Mouse (Mus musculus): ENCODE measurements around the gene Rraga. TPM values are rescaled to one million over a fixed set of nuclear protein-coding genes. Genes with fewer than 3 reads are reported as not detected.

Rraga gene
- 100 to 1,000 TPM; 110 to 118 TPM for total RNA-seq (2021)
- long read RNA-seq, experiment 1, transcript Rraga-201 (1 exons, 1,618 nt), result major isoform, 108 of 109 reads
- long read RNA-seq, experiment 1, partial matches to known transcripts, result 0 of 109 reads
- long read RNA-seq, experiment 1, other reads (novel, unspliced or antisense), result 1 of 109 reads
- long read RNA-seq, experiment 2, transcript Rraga-201 (1 exons, 1,618 nt), result major isoform, 52 of 52 reads
- long read RNA-seq, experiment 2, partial matches to known transcripts, result 0 of 52 reads
- long read RNA-seq, experiment 2, other reads (novel, unspliced or antisense), result 0 of 52 reads

DNA sequence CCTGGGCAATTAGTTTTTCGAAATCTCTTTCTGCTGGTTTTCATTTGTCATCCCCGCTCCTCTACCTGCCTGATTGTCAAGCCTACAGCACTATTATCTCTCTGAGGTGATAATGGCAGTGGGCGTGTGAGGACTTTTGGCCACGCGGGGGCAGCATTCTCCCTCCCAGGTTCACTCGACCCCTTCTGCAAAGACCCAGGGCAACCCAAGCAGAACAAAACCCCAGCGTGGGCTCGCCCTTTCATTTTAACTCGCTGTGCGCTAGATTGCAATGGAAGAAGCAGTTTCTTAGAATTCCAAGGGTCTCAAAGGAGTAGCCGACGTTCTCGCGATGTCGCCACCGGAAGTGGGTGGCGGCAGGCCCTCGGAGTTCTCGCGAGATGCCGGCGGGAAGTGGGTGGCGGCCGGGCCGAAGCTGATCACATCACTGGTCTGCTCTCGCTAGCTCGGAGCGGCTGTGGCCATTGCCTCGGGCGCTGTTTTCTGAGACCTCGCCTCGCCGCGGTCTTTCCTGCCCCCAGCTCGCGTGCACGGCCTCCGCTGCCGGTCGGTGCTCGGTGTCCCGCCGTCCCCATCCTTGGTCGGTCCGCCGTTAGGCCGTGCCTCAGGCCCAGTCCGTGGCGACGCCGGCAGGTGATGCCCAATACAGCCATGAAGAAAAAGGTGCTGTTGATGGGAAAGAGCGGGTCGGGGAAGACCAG is at the start of gene Rraga:
TSS of gene Rraga (plus strand) at position 386 of the 701 bp plus-strand sequence.
- peak; percentile 97 for DNase-seq

DNA sequence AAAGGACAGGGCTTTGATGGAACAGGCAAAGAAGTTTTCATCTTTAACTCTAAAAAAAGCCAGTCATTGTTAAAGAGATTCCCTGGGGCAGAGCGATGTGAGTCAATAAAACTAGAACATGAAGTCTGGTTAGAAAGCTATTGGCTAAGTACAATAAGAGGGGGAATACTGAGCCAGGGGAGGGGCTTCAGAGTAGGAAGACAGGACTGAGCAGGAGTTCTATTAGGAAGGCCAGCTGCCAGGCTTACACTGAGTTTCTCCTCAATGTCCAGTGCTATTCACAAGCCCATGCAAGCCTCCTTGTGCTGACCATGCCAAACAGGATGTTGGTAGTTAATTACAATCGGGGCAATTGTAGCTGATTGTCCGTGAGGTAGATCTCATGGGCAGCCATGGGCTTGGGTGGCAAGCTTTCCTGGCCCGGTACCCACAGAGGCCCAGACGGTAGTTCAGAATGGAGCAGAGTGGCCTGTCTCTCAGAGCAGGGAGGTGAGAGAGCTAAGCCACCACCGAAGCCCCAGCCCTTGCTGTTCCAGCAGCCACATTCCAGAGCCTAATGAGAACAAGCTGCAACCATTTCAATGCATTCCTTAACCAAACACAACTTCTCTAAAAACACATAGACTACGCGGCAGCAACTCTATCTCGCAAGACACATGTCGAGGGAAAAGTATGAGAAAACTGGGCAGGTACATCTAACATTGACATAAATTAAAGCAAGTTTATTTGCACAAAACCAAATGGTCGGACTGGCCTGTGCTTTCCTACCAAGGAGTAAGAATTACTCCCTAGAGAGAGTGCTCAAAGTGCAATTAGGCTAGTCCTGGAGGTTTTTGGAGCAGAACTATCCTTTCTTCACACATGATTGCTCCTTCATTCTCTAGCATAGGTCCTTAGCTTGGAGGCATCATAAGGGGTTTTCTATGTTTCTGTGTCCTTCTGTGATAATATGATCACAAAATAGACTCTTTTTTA is 48.0 kb upstream of the Rraga start:
- DNase-seq, result no peak

- DNase-seq, result no peak
Measured at GRCm38 (mm10) chr4:86529161-86529560, 46.3 kb upstream of the Rraga start.

GRCm38 (mm10) chr4:86533406-86534090 is 41.9 kb upstream of the Rraga start:
- DNase-seq, result no peak

DNA sequence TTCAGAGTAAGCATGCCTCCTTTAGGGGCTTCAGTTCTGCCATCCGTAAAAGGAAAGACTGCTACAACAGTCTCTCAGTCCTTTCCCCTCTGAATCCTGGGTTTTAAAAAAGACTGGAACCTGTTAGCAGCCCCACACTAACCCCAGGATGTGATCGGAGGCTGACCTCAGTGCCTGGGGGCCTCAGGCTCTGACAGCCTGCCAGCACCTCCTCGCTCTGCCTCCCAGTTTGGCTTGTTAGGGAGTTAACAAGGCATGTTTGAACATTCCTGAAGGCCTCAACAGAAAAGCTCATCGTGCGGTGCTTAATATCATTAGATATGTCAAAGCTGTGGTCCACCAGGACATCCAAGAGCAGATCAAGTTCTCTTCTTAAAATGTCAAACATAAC is 41.4 kb upstream of the Rraga start:
- DNase-seq, result no peak

DNA sequence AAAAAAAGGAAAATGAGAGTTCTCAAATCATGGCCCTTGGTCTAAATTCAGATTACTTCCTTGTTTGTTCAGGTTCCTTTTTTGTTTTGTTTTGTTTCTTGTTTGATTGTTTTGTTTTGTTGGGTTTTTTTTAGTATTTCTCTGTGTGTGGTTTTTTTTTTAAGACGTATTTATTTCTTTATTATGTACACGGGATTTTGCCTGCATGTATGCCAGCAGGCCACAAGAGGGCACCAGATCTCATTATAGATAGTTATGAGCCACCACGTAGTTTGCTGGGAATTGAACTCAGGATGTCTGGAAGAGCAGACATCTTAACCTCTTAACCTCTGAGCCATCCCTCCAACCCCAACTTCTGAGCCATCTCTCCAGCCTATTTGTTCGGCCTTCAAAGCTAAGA is 37.5 kb upstream of the Rraga start:
- peak; percentile 42 to 54 for DNase-seq

DNA sequence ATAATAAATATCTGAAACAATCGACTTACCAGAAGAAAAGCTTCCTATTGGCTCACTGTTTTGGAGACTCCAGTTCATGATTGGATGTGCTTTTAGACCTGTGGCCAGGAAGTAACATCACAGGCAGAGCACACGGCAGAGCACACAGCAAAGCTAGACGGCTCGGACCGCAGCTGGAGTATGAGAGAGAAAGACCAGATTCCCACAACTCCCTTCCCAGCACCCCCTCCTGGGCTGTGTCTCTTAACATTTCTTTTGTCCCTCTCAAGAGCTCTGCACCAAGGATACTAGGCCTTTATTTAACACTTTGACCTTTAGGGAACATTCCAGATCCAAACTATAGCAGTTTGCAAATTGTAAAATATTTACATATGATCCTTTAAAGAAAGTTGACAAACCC is 36.5 kb upstream of the Rraga start:
- no peak for DNase-seq

- no peak for DNase-seq
Measured at GRCm38 (mm10) chr4:86541573-86541972, 33.9 kb upstream of the Rraga start.

GRCm38 (mm10) chr4:86543999-86544398 is 31.5 kb upstream of the Rraga start:
- DNase-seq, result no peak

DNA sequence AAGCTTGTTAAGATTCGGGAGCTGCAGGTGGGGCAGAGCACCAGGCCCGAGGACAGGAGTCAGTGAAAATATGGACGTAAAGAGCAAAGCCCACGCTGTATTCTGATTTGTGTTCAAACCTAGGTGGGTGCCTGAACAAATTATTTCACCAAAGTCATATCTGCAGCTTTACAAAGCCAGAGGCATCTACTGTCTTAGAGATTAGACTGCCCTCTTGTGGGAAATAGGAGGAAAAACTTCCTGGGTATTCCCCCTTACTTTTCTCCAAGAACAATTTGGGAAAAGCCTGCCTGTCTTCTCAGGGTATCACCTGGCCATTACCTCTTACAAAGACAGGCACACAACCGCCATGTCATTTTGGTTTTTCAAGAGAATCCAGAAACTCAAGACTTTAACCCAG is 29.9 kb upstream of the Rraga start:
- DNase-seq, result no peak

- DNase-seq, result no peak
Measured at GRCm38 (mm10) chr4:86548332-86548731, 27.1 kb upstream of the Rraga start.

DNA sequence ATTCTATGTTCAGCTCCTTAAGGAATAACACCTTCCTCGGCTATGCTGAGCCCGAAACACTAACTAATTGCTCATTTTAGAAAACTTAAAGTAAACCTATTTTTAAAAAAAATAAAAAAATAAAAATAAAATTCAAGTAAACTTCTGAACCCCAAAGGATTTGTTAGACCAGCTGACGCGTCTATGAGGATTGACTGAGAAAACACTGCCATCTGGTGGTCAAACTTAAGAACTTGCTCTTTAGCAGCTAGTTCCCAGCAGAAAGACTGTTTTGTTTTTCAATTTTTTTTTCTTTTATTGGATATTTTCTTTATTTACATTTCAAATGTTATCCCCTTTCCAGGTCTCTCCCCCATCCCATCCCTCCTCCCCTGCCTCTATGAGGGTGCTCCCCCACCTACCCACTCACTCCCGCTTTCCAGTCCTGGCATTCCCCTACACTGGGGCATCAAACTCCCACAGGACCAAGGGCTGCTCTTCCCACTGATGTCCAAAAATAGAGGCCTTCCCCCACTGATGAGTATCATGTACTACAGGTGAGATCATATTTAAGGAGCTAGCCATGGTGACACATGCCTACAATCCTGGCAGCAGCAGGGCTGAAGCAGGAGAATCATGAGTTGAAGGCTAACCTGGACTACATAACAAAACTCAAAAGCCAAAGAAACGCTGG is 20.3 kb upstream of the Rraga start:
- DNase-seq, result peak in 1 of 2 experiments; percentile 35

GRCm38 (mm10) chr4:86557371-86557770 is 18.1 kb upstream of the Rraga start:
- no peak for DNase-seq

GRCm38 (mm10) chr4:86558228-86558627 is 17.2 kb upstream of the Rraga start, which contains the start of gene Saxo1:
Gene Saxo1 (minus strand): TSS chr4:86558328.
- DNase-seq, result no peak

DNA sequence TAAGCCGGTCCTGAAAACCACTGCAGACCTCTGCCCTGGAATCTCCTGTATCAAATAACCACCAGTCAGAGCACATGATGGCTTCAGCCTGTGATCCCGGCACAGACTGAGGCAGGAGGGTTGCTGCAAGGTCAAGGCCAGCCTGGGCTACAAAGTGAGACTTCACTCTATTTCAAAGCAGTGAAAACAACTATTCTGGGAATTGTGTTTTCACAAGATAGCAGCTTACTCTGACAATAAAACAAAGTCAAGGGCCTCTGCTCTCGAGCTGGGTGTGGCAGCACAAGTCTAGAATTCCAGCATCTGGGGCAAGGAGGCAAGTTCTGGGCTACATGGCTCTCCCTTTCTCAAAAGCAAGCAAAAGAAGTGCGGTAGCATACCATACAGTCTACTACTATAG is 16.5 kb upstream of the Rraga start:
- DNase-seq, result no peak

GRCm38 (mm10) chr4:86561061-86561460 is 14.4 kb upstream of the Rraga start:
- DNase-seq, result peak in 1 of 2 experiments; percentile 12

DNA sequence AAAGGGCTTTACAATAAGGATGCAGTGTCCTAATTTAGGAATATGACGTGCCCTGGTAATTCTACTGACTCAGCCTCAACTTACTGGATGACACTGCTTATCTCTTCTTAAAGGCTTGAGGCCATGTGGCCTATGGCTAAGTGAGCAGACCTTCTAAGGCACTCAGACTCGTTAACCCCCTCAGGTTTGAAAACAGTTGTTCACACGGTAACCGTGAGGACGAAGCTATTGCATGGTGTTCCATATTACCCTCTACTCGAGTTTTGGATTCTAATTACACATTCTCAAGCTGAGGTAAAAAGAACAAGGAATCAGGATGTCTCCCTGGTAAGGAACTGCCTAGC is 557 bp upstream of the Rraga start:
- DNase-seq, result no peak

DNA sequence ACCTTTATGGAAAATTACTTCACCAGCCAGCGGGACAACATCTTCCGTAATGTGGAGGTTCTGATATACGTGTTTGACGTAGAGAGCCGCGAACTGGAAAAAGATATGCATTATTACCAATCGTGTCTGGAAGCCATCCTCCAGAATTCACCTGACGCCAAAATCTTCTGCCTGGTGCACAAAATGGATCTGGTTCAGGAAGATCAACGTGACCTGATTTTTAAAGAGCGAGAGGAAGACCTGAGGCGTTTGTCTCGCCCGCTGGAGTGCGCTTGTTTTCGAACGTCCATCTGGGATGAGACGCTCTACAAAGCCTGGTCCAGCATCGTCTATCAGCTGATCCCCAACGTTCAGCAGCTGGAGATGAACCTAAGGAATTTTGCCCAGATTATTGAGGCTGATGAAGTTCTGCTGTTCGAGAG is 663 bp downstream of the Rraga start:
- no peak for DNase-seq

DNA sequence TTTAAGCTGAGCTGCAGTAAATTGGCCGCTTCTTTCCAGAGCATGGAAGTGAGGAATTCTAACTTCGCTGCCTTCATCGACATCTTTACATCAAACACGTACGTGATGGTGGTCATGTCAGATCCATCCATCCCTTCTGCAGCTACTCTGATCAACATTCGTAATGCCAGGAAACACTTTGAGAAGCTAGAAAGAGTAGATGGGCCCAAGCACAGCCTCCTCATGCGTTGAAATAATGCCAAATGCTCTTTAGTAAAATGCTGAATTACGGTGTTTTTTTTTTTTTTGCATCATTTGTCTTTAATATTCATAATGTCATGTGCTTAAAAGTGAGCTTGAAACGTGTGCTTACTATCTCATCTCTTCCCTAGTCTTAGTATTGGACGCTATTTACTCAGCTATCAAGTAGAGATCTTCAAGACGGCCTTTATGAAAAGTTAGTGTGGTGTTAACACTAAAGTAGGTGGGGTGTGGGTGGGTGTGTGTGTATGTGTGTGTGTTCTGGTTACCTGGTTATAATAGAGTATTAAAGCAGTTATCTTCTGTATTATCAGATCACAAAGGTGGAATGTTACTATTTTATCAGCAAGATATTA is 1.3 kb downstream of the Rraga start:
- DNase-seq, result no peak

DNA sequence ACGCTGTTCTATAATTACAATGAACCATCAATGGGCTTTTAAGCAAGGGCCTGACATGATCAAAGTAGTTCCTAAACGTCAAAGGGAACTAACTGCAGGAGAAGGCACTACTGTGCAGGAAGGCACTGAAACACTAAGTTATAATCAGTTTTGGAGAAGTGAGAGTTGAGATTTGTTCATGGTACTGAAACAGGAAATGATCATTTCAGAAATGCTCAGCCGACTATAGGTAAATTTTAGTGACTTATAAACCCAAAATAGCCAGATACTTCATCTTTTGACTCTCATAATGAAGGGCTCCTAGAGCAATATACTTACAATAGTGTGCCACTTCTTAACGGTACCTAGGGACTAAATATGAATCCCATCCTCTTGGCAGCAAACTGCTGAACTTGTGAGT is 4.6 kb downstream of the Rraga start:
- DNase-seq, result no peak

DNA sequence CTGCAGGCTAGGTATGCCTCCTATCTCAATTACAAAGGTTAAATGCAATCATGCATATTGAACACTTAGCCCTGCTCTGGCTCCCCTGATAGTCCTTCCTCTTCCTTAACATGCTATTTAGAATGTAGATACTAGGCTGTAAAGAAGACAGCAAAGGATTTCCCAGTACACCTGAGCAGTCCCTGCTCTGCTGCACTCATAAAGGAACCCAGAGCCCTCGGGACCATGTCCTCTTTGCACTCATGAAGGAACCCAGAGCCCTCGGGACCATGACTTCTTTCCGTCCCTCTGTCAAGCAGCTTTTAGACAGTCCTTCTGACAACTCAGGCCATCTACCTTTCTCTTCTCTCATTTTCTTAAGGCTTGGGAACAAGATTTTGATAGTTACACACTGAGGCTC is 5.1 kb downstream of the Rraga start:
- DNase-seq, result no peak

Measured in adrenal gland, postnatal 36 days (tissue).